Mouse (Mus musculus) kidney, adult 2 months (tissue): ENCODE measurements around the gene Ankrd7. TPM values are rescaled to one million over a fixed set of nuclear protein-coding genes. Genes with fewer than 3 reads are reported as not detected.

Experiments used
- DNase-seq: peaks from one replicate; pipeline ENCODE4 v3.0.0; 2021
- H3K27ac ChIP-seq: fragments of 200-500 bp; 2 replicates; pipeline ENCODE4 v1.5.1; 2012; ENCODE audit warnings: low read depth, low read length, control low read depth, inconsistent platforms; ENCODE audit not compliant: insufficient read depth
- H3K27me3 ChIP-seq: fragments of 200-500 bp; replicated peaks from 2 replicates; pipeline ENCODE4 v1.6.1; 2012; ENCODE audit warnings: mild to moderate bottlenecking, moderate library complexity, low read length, inconsistent platforms; ENCODE audit not compliant: control insufficient read depth, insufficient read depth
- H3K36me3 ChIP-seq: fragments of 200-500 bp; 2 replicates; pipeline ENCODE4 v1.6.1; 2012; ENCODE audit warnings: mild to moderate bottlenecking, moderate library complexity, low read length, inconsistent platforms; ENCODE audit not compliant: control insufficient read depth, insufficient read depth
- H3K4me1 ChIP-seq: fragments of 200-500 bp; 2 replicates; pipeline ENCODE4 v1.6.1; 2011; ENCODE audit warnings: low read length; ENCODE audit not compliant: control insufficient read depth, insufficient read depth
- H3K4me3 ChIP-seq: fragments of 200-500 bp; 2 replicates; pipeline ENCODE4 v1.5.1; 2011; ENCODE audit warnings: mild to moderate bottlenecking, low read depth, low read length, control low read depth; ENCODE audit not compliant: insufficient read depth
- CTCF ChIP-seq: fragments of 200-500 bp; conservative IDR thresholded peaks from 2 replicates; pipeline ENCODE4 v1.5.1; 2011; ENCODE audit warnings: low read depth, mild to moderate bottlenecking, control low read depth, low read length, moderate library complexity, mixed read lengths; ENCODE audit not compliant: insufficient read depth, insufficient read length
- POLR2A ChIP-seq: fragments of 200-500 bp; IDR thresholded peaks from one replicate; pipeline ENCODE4 v1.6.1; 2011; ENCODE audit warnings: low read depth, low read length, control low read depth
- whole genome bisulfite sequencing: fragments of 180-500 bp; shearing (Covaris S2); methylation state at CpG from one replicate; pipeline ENCODE4 v1.1.7; 2018; 5-methylcytosine and 5-hydroxymethylcytosine counted together
- polyA plus RNA-seq: library from polyadenylated mRNA; depleted of rRNA; stranded (reverse); fragments of >200 nt; gene quantifications from 2 replicates; pipeline ENCODE4 v1.2.3, GENCODE M21; 2012; rRNA removed

Gene Ankrd7
- polyA plus RNA-seq, 1 experiment, result not detected

- Histone ChIP-seq H3K4me3 (no peak overlapping the region), H3K36me3 (no peaks in the 10 kb centered on the region), H3K27me3 (no peaks in the 10 kb centered on the region), H3K27ac (no peak overlapping the region), H3K4me1 (no peaks in the 10 kb centered on the region)
- WGBS, result 43% methylated on average over 4 of the region's 4 CpGs
- TF ChIP-seq CTCF (no peak), POLR2A (no peak)
- no peak for DNase-seq
Measured at GRCm38 (mm10) chr6:18916021-18916420, 49.9 kb downstream of the Ankrd7 start.

GRCm38 (mm10) chr6:18916471-18916870 lies 50.4 kb downstream of the Ankrd7 start:
- TF ChIP-seq CTCF (no peak), POLR2A (no peak)
- H3K4me3 ChIP-seq, result no peak overlapping the region
- no peak for DNase-seq
- no peaks in the 10 kb centered on the region for H3K27me3 ChIP-seq
- WGBS, result 82% methylated on average over 4 of the region's 4 CpGs
- no peak overlapping the region for H3K27ac ChIP-seq
- H3K36me3 ChIP-seq, result no peaks in the 10 kb centered on the region
- H3K4me1 ChIP-seq, result no peaks in the 10 kb centered on the region

Other genes with a start within 250 kb of the Ankrd7 start
- 14.2 and 21.6 TPM in 2 replicates for gene Lsm8, start 17.7 kb upstream of the Ankrd7 start, polyA plus RNA-seq